Mouse (Mus musculus) CD4-positive, CD25-positive, alpha-beta regulatory T cell, adult 2 months (primary cell): ENCODE measurements around the gene Ccdc117.
"Not testable (repeated sequence)": the region's sequence is repeated elsewhere in the genome, so short reads cannot be mapped to it uniquely, and the experiment has no call there.

Experiments
- DNase-seq: peaks from one replicate; pipeline ENCODE4 v3.0.0-alpha.2; 2012; ENCODE audit warnings: low read depth, low spot score

Gene Ccdc117

GRCm38 (mm10) chr11:5509215-5510098 lies 32.5 kb downstream of the Ccdc117 start:
- no peak for DNase-seq

GRCm38 (mm10) chr11:5505856-5506575 lies 36.0 kb downstream of the Ccdc117 start:
- peak; percentile 62 for DNase-seq

DNA sequence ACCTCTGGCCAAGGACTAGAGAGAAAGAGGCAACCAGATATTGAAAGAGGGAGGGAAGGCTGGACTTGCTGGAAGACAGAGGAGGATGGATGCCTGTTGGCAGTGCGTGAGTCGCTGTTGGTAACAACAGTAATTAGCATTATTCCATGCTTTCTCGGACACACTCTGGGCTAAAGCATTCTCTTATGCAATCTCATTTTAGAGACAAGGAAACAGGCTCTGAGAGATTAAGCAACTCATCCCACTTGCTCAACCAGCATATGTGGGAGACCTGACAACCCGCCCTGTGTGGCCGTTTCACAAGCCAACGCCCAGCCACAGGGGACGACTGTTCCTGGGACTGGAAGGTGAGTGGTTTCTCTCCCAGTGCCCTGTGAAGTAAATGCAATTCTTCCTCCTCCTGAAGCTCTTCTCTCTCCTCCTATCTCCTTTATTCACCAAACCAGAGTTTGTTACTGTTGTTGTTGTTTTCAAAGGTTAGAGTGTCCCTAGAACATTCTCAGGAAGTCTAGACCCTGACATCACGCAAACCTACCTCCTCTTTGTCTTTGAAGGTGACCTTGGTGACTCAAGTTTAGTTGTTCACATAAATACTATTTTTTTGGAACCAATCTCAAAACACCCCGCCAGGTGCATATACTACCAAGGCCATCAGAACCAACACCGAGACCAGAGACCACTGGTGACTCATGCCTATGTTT lies 39.5 kb downstream of the Ccdc117 start:
- no peak for DNase-seq

DNA sequence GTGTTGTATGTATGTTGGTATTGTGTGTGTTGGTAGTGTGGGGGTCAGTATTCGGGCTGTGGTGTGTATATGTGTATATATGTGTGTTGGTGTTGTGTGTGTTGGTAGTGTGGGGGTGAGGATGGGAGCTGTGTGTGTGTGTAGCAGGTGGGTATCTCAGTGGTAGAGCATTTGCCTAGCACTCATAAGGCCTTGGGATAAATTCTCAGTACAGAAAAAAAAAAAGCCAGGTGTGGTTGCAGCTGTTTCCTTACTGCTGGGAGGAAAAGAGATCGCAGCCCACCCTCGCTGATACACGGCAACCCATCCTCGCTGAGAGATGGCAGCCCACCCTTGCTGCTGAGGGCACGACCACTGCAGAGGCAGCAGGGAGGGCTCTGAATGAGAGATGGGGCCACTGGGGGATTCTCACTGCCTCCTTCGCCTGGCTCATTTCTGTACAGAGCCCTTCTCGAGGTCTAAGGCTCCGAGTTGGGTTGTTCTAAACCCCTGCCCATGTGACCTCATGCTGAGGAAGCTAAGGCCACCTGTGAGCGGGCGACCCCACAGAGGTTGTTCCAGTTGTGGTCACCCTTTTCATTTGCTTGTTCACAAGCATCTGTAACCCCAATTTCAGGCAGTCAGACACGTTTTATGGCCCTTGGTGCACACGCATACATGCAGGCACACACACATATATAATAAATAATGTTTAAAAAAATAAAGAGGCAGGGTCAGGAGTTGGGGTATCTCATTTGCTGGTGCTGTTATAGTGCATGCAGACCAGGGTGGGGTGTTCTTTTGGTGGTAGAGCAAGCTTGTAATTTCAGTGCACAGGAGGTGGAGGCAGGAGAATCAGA lies 40.9 kb downstream of the Ccdc117 start:
- no peak for DNase-seq

DNA sequence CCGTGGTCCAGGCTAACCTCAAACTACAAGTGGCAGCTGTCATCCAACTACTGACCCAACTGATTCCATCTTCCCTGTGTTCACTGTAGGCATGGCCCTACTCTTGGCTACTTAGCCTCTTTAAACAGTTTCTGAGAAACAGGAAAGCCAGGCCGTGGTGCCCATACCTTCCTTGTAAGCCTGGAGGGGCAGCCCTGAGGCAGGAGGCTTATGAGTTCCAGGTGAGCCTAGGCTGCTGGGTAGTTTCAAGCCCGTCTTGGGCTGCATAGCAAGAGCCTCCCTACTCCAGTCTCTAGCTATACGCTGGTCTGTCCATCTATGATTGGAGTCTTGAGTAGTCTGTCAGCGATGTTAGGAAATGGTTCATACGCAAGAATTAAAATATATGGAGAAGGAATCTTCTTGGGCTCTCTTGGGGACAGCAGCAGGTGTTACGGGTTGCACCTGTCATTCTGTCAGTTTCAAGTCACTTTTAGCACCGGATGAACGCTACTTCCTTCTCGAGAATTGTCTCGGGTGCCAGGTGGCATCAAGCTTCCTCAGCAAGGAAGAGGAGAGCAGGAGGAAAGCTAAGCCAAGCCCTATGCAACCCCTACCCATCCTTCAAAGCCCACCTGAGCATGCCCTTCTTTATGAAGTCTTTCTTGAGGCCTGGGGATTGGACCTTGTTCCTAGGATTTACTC lies 41.9 kb downstream of the Ccdc117 start:
- peak; percentile 41 for DNase-seq

DNA sequence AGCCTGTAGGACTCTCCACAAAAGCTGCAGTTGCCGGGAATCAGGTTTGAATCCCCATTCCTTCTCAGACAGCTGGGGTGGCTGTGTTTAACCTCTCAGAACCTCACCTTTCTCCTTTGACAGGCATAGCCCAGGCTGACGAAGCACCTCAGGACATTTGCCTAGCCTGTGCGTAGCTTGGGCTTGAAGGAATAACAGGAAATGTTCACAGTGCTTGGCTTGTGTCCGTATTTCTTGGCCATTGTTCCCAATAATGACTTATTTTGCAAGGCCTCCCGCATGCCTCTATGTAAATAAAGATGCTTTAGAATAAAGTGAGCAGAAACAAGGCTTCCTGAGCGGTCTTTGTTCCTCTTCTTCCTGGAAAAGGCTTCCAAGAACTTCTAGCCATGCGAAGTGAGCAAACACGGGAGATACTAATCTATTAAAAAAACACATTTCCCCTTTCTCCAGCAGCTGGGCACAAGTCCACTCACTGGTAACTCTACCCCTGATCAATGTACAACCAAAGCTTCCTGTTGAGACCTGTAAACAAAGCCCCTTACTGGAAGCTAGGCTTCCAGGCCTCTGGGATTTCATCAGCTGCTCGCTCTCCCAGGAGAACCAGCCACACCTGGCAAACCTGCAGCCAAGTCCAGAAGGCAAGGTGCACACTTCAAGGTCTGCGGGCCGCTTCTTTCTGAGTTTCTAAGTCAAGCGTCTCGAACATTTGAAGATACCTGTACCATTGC lies 42.9 kb downstream of the Ccdc117 start:
- no peak for DNase-seq

DNA sequence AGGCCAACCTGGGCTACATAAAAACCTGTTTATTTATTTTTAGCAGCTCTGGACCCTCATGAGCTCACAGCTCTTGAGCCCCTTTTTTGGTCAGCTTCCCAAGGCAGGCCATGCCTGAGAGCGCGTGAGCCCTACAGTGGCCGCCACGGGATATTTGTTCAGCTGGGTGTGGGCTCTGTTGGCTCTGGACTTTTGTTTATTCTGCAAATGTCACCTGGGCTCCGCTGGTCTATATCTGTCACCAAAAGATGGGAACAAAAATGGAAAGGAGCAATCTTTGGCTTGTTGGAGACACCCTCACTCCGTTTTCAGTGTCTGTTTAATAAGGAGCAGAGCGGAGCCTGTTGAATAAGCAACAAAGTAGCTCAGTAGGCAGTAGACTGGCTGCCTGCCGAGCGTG lies 43.6 kb downstream of the Ccdc117 start:
- no peak for DNase-seq

- peak; percentile 44 for DNase-seq
Measured at GRCm38 (mm10) chr11:5496559-5497248, 45.3 kb downstream of the Ccdc117 start.

GRCm38 (mm10) chr11:5495906-5496305 lies 46.1 kb downstream of the Ccdc117 start:
- no peak for DNase-seq

DNA sequence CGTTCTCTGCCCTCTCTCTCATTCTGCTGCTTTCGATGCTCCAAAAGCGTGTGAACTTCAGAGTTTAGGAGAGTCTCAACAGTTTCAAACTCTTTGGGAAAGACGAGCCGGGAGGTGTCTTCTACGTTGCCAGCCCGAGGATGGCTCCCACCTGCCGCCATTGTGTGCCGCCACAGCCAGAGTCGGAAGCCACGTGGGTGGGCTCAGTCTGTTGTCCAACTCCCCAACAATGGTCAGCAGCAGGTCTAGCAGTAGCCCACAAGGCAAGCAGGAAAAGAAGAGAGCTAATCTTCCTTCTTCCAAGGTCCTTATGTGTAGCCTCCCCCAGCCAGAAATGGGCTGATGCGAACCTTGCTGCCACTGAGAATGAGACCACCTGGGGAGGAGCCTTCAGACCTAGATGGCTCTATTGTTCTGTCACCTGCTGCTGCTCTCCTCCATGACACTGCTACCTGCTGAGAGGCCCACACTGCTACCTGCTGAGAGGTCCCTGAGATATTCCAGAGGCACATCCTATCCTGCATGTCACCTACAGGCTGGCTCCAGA lies 46.6 kb downstream of the Ccdc117 start:
- no peak for DNase-seq

GRCm38 (mm10) chr11:5493869-5494268 lies 48.1 kb downstream of the Ccdc117 start:
- DNase-seq, result no peak

GRCm38 (mm10) chr11:5491912-5492311 lies 50.1 kb downstream of the Ccdc117 start:
- no peak for DNase-seq

DNA sequence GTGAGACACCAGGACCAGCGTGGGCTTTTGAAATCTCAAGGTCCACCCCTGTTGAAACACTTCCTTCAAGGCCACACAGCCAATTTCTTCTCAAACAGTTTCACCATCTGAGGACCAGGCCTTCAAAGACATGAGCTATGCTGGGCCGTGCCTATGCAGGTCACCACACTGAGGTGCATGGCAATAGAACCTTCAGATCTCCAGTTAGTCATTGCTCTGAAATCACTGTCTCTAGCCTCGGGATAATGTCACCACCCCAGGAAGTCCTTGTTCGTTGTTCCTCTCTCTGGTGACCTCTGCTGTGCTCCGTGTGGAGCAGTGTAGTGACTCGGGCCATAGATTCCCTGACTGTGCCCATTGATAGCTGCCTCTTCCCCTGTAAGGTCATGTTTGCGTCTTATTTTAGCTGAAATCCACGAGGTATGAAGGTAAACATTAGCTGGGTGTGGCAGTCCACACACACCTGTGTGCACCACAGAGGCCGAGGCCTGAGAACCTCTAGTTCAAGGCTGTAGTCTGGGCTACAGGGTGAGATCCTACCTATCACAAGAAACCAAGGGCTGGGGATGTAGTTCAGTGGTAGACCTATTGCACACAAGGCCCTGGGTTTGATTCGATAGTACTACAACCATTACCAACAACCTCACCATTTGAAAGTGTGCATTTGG lies 50.9 kb downstream of the Ccdc117 start:
- DNase-seq, result no peak

GRCm38 (mm10) chr11:5489433-5489832 lies 52.6 kb downstream of the Ccdc117 start:
- not testable (repeated sequence) for DNase-seq

GRCm38 (mm10) chr11:5485193-5486011 lies 56.6 kb downstream of the Ccdc117 start:
- peak; percentile 95 for DNase-seq

- no peak for DNase-seq
Measured at GRCm38 (mm10) chr11:5482581-5482980, 59.4 kb downstream of the Ccdc117 start.
